Mouse (Mus musculus) megakaryocyte, embryonic 14.5 days (primary cell): ENCODE measurements around the gene H2afb3.
"Not testable (repeated sequence)": the region's sequence is repeated elsewhere in the genome, so short reads cannot be mapped to it uniquely, and the experiment has no call there.

Experiments used
- FLI1 ChIP-seq: IDR thresholded peaks from 2 replicates; pipeline ENCODE4 v1.6.1; 2012; ENCODE audit warnings: low read length, inconsistent platforms, mixed read lengths
- GATA1 ChIP-seq: IDR thresholded peaks from 3 replicates; pipeline ENCODE4 v1.6.1; 2012; ENCODE audit warnings: mixed read lengths, low read length, inconsistent platforms, borderline replicate concordance

DNA sequence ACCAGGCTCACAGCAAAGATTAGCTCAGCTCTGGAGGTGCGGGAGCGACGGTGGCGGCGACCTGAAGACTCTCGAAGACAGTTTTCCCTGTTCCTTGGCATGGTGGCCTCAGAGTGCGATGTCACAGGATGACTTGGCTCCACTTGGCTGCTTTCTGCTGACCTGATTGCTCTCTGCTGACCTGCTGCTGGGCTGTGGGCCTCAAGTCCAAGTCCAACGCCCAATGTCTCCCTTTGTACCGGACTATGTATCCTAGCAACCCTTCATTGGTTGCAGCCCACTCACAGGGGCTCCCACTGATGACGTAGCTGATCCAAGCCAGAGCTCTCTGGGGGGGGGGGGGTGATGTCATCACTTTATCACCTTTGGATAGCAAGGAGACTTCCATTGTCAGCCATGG, at the start of gene H2afb3:
- not testable (repeated sequence) for TF ChIP-seq GATA1, FLI1
